13 mouse cellular contexts compared by ENCODE assay signal in the genomic region with DNA sequence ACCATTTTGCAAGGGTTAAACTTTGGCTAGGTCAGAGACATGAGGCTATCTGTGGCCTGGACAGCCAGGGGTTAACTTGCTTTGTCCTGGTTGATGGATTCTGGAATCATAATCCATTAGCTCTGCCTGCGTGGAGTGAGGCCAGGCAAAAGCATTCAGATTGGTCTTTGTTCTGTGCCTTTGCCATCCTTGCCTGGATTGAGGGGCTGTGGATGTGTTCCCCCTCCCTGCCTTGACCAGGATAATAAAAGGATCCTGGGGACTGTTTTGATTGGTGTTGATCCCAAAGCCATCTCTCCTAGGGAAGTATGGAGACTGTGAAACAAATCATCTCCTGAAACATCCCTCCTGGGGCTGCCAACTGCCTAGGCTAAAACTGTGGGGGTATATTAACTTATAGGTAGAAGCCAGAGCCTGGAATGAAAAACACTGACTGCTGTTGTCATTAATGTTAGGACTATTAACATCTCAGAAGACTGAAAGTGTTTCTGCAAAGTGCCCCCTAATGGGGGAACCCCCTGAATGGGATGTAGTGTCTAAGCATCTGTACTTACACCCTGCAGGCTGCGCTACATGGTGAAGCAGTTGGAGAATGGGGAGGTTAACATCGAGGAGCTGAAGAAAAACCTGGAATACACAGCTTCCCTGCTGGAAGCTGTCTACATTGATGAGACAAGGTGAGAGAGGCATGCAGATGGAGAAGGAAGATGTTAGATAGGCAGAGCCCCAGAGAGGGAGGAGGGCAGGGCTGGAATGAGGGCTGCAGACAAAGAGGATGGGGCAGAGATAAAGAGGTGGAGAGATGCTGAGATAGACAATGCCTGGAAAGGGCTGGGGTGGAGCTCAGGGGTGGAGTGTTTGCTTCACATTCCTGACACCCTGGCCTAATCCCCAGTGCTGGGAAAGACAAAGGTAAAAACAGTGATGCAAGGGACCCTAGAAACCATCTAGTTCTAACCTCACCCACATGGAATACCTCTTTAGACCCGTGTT. TPM values are rescaled to one million over a fixed set of nuclear protein-coding genes. Genes with fewer than 3 reads are reported as not detected.
DNase-seq lines count a peak whose midpoint lies in the region; ATAC-seq lines count a peak whose summit lies in the region.
"Had no signal": no experiment of that assay in that cellular context is flagged by ENCODE, and none has a peak within 500 bp of the region (broad histone marks: within the 10 kb centered on the region; RNA-seq: fewer than 3 reads in every experiment).

No protein-coding gene starts in this region.

- peak; percentile 49 for ATAC-seq in forebrain, embryonic 12.5 days (ENCODE audit: low FRiP score)
- ATAC-seq: intestine, postnatal 0 days had no signal

- no peaks in the 10 kb centered on the region for H3K27me3 ChIP-seq in forebrain, embryonic 12.5 days
- H3K27me3 ChIP-seq in midbrain, embryonic 10.5 days (ENCODE audit: low read depth, poor library complexity, severe bottlenecking) = no peaks in the 10 kb centered on the region

- H3K9me3 ChIP-seq in forebrain, embryonic 12.5 days = no peaks in the 10 kb centered on the region
- H3K9me3 ChIP-seq in midbrain, embryonic 10.5 days (replicated peaks) = no peaks in the 10 kb centered on the region

- no peak overlapping the region; the same call in 1 of the 2 replicates for H3K9ac ChIP-seq in forebrain, embryonic 12.5 days

- peak overlapping the region; percentile 96 for H3K27ac ChIP-seq in forebrain, embryonic 12.5 days
- H3K27ac ChIP-seq in midbrain, embryonic 10.5 days (replicated peaks) = peak overlapping the region; percentile 93

- peak; percentile 65 for DNase-seq in left cerebral cortex, postnatal 4 days
- no peak for DNase-seq in left cerebral cortex, postnatal 10 days (ENCODE audit: extremely low spot score in 1 of 2, low spot score in 2 of 2)
- peak; percentile 76 for DNase-seq in midbrain, embryonic 10.5 days (ENCODE audit: low spot score)
- peak; percentile 83 for DNase-seq in retina, embryonic 14.5 days (ENCODE audit: low spot score)
- no peak for DNase-seq in kidney, postnatal 14 days
- no peak for DNase-seq in heart, adult 9 months (ENCODE audit: low spot score in 2 of 2)
- DNase-seq in frontal cortex, adult 2 months (ENCODE audit: extremely low spot score in 1 of 2, low spot score in 1 of 2) = no peak
- DNase-seq: heart, adult 18-20 months; thymus, adult 18-20 months had no signal

- H3K4me1 ChIP-seq in forebrain, embryonic 12.5 days = peaks cover 71% of the 10 kb centered on the region
- H3K4me1 ChIP-seq in midbrain, embryonic 10.5 days = peaks cover 90% of the 10 kb centered on the region

- H3K4me2 ChIP-seq in forebrain, embryonic 12.5 days = peak overlapping the region; percentile 29

- intact Hi-C loops in left cerebral cortex, postnatal 4 days (cut with DNase I) = no loop called here
- intact Hi-C loops in left cerebral cortex, postnatal 10 days (cut with DNase I) = no loop called here

- peaks cover 19% of the 10 kb centered on the region for H3K36me3 ChIP-seq in forebrain, embryonic 12.5 days (replicated peaks)
- peaks cover 30% of the 10 kb centered on the region for H3K36me3 ChIP-seq in midbrain, embryonic 10.5 days

- no peak overlapping the region for H3K4me3 ChIP-seq in forebrain, embryonic 12.5 days (replicated peaks)
- peak overlapping the region; percentile 35 for H3K4me3 ChIP-seq in midbrain, embryonic 10.5 days
- H3K4me3 ChIP-seq: left cerebral cortex, adult 2 months had no signal

- 7% methylated on average over 4 of the region's 4 CpGs for WGBS in forebrain, embryonic 12.5 days
- WGBS in midbrain, embryonic 10.5 days = 12% methylated on average over 4 of the region's 4 CpGs

RNA-seq across cellular contexts. Expression of a gene that starts 16.8 kb away (rescaled TPM):
- 10 to 100 TPM; 52.8 to 58.1 TPM for total RNA-seq in left cerebral cortex, postnatal 4 days (2021)
- total RNA-seq in left cerebral cortex, postnatal 10 days (2021) = 10 to 100 TPM; 72.2 to 96.7 TPM
- polyA plus RNA-seq in forebrain, embryonic 12.5 days (2016; fragmentation: Nextera tagmentation; extraction: Ambion mirVana) = 42.7 and 45.8 TPM in 2 replicates
- 26.4 and 33.1 TPM in 2 replicates for polyA plus RNA-seq in midbrain, embryonic 10.5 days (2016; fragmentation: Nextera tagmentation; extraction: Ambion mirVana)
- 150 and 159 TPM in 2 replicates for polyA plus RNA-seq in frontal cortex, adult 2 months (2012; rRNA removed)

RNA-seq across cellular contexts. Expression of a gene that starts 18.1 kb away (rescaled TPM):
- 100 to 1,000 TPM; 144 to 153 TPM for total RNA-seq in left cerebral cortex, postnatal 4 days (2021)
- total RNA-seq in left cerebral cortex, postnatal 10 days (2021) = 100 to 1,000 TPM; 164 to 182 TPM
- polyA plus RNA-seq in forebrain, embryonic 12.5 days (2016; fragmentation: Nextera tagmentation; extraction: Ambion mirVana) = 55.9 and 57.7 TPM in 2 replicates
- 38.3 and 46.7 TPM in 2 replicates for polyA plus RNA-seq in midbrain, embryonic 10.5 days (2016; fragmentation: Nextera tagmentation; extraction: Ambion mirVana)
- polyA plus RNA-seq in frontal cortex, adult 2 months (2012; rRNA removed) = 156 and 188 TPM in 2 replicates

RNA-seq across cellular contexts. Expression of a gene that starts 45.2 kb away (rescaled TPM):
- not detected for total RNA-seq in left cerebral cortex, postnatal 4 days (2021)
- not detected for total RNA-seq in left cerebral cortex, postnatal 10 days (2021)
- polyA plus RNA-seq in forebrain, embryonic 12.5 days (2016; fragmentation: Nextera tagmentation; extraction: Ambion mirVana) = not detected in 2 replicates
- polyA plus RNA-seq in midbrain, embryonic 10.5 days (2016; fragmentation: Nextera tagmentation; extraction: Ambion mirVana) = not detected in 2 replicates
- 0.34 TPM in 1 of 2 replicates, not detected in the other for polyA plus RNA-seq in frontal cortex, adult 2 months (2012; rRNA removed)
- total RNA-seq: left cerebral cortex, adult 2 months had no signal
- polyA plus RNA-seq: liver, embryonic 16.5 days had no signal

Comparison
In these comparisons a context has a peak if more than half of its experiments do, and no peak if none do; other contexts are left out.
1. DNase-seq: peak in left cerebral cortex, postnatal 4 days (single experiment), midbrain, embryonic 10.5 days (single experiment) and retina, embryonic 14.5 days (single experiment); none in left cerebral cortex, postnatal 10 days (0 of 2), kidney, postnatal 14 days (single experiment), heart, adult 9 months (0 of 2) and frontal cortex, adult 2 months (0 of 2).